Mouse (Mus musculus) layer of hippocampus, postnatal 25 days (tissue): ENCODE data around the gene Hist1h2be. TPM values are rescaled to one million over a fixed set of nuclear protein-coding genes. Genes with fewer than 3 reads are reported as not detected.

Experiments
- DNase-seq, 2 experiments: peaks; one replicate each; pipeline ENCODE4 v3.0.0; 2022; ENCODE audit warnings: mixed read lengths in 2 of 2, low spot score in 1 of 2; ENCODE audit errors: extremely low spot score in 1 of 2
- microRNA-seq, 2 experiments: library from miRNA; unstranded; fragments of <30 nt; microRNA quantifications; one replicate each; pipeline ENCODE4 v1.2.0; 2021
- total RNA-seq, 2 experiments: library from RNA; stranded (reverse); gene quantifications; 2 replicates each; pipeline ENCODE4 v1.2.3; 2021

The Hist1h2be gene
- total RNA-seq, 2 experiments from 2014 or later, result 7.1 to 8.3 TPM

GRCm38 (mm10) chr13:23534368-23535131, 86.4 kb downstream of the Hist1h2be start:
- no peak for DNase-seq

Small RNA genes lying within 50 kb of the gene (microRNA-seq; reads per million reads assigned to microRNA genes)
- 0 reads per million in 2 experiments for gene Gm44297
- gene Gm44359, result 0 reads per million in 2 experiments
- gene Gm44394, result 0 reads per million in 2 experiments

Other genes with a start within 250 kb of the Hist1h2be start
- gene Abt1, start 197.3 kb downstream of the Hist1h2be start, total RNA-seq, result 1 to 10 TPM; 8.5 to 8.9 TPM
- gene Btn1a1, start 155.2 kb downstream of the Hist1h2be start, total RNA-seq, result not detected
- gene Btn2a2, start 132.3 kb downstream of the Hist1h2be start, total RNA-seq, result under 1 TPM; 0.59 to 0.66 TPM
- gene Hist1h4h, start 90.1 kb downstream of the Hist1h2be start, total RNA-seq, result 100 to 1,000 TPM; 289 to 367 TPM
- 10 to 100 TPM in 1 of 2 experiments, 1 to 10 TPM in 1; 7.8 to 12.2 TPM for gene Hist1h2af, start 87.2 kb downstream of the Hist1h2be start, total RNA-seq
- 1 to 10 TPM; 3.6 to 5.7 TPM for gene Hist1h3g, start 85.7 kb downstream of the Hist1h2be start, total RNA-seq
- 1 to 10 TPM in 1 of 2 experiments, under 1 TPM in 1; 0.94 to 1.1 TPM for gene Hist1h2bh, start 77.7 kb downstream of the Hist1h2be start, total RNA-seq
- 10 to 100 TPM; 15.7 to 16.5 TPM for gene Hist1h3f, start 77.1 kb downstream of the Hist1h2be start, total RNA-seq
- gene Hist1h4f, start 69.5 kb downstream of the Hist1h2be start, total RNA-seq, result 100 to 1,000 TPM; 127 to 164 TPM
- gene Hist1h1d, start 67.9 kb downstream of the Hist1h2be start, total RNA-seq, result 1 to 10 TPM; 4.7 to 4.8 TPM
- 10 to 100 TPM; 47.8 to 50.0 TPM for gene Hist1h3e, start 58.8 kb downstream of the Hist1h2be start, total RNA-seq
- gene Hist1h2ae, start 49.9 kb downstream of the Hist1h2be start, total RNA-seq, result 1 to 10 TPM; 4.6 to 7.9 TPM
- gene Hist1h2bg, start 49.7 kb downstream of the Hist1h2be start, total RNA-seq, result 10 to 100 TPM; 79.1 to 83.5 TPM
- 10 to 100 TPM; 26.4 to 30.6 TPM for gene Hist1h2bf, start 46.9 kb downstream of the Hist1h2be start, total RNA-seq
- gene Hist1h2ad, start 46.7 kb downstream of the Hist1h2be start, total RNA-seq, result 10 to 100 TPM in 1 of 2 experiments, 1 to 10 TPM in 1; 7.1 to 11.6 TPM
- gene Hist1h3d, start 45.4 kb downstream of the Hist1h2be start, total RNA-seq, result 10 to 100 TPM; 10.0 to 14.4 TPM
- 100 to 1,000 TPM; 129 to 153 TPM for gene Hist1h4d, start 39.5 kb downstream of the Hist1h2be start, total RNA-seq
- 10 to 100 TPM; 45.8 to 59.4 TPM for gene Hist1h1e, start 1.4 kb upstream of the Hist1h2be start, total RNA-seq
- 1 to 10 TPM; 3.1 to 3.3 TPM for gene Hist1h2ac, start 62.8 kb upstream of the Hist1h2be start, total RNA-seq
- gene Hist1h2bc, start 63.1 kb upstream of the Hist1h2be start, total RNA-seq, result 10 to 100 TPM; 50.7 to 51.1 TPM
- not detected for gene Hist1h1t, start 74.7 kb upstream of the Hist1h2be start, total RNA-seq
- gene Hist1h4c, start 77.3 kb upstream of the Hist1h2be start, total RNA-seq, result 100 to 1,000 TPM in 1 of 2 experiments, 10 to 100 TPM in 1; 92.2 to 102 TPM
- gene Hfe, start 89.7 kb upstream of the Hist1h2be start, total RNA-seq, result 1 to 10 TPM; 3.5 to 3.6 TPM
- gene Hist1h1c, start 117.7 kb upstream of the Hist1h2be start, total RNA-seq, result 10 to 100 TPM; 53.2 to 69.4 TPM
- gene Hist1h3c, start 124.5 kb upstream of the Hist1h2be start, total RNA-seq, result 1 to 10 TPM; 4.6 to 6.0 TPM
- gene Hist1h2bb, start 125.6 kb upstream of the Hist1h2be start, total RNA-seq, result 10 to 100 TPM; 20.1 to 33.5 TPM
- 10 to 100 TPM; 24.8 to 42.0 TPM for gene Hist1h2ab, start 130.0 kb upstream of the Hist1h2be start, total RNA-seq
- gene Hist1h3b, start 131.1 kb upstream of the Hist1h2be start, total RNA-seq, result 10 to 100 TPM; 12.3 to 22.8 TPM
- gene Hist1h4b, start 135.9 kb upstream of the Hist1h2be start, total RNA-seq, result 10 to 100 TPM; 71.8 to 80.9 TPM
- gene Hist1h4a, start 140.1 kb upstream of the Hist1h2be start, total RNA-seq, result 10 to 100 TPM; 42.9 to 58.9 TPM
- 10 to 100 TPM; 30.8 to 53.8 TPM for gene Hist1h3a, start 141.3 kb upstream of the Hist1h2be start, total RNA-seq
- gene Hist1h1a, start 142.5 kb upstream of the Hist1h2be start, total RNA-seq, result 10 to 100 TPM; 15.6 to 24.5 TPM
- not detected for gene Trim38, start 148.8 kb upstream of the Hist1h2be start, total RNA-seq
- gene Slc17a2, start 185.9 kb upstream of the Hist1h2be start, total RNA-seq, result under 1 TPM in 1 of 2 experiments, not detected in 1; 0.12 TPM
- not detected for gene Slc17a3, start 218.3 kb upstream of the Hist1h2be start, total RNA-seq
- gene Slc17a1, start 246.6 kb upstream of the Hist1h2be start, total RNA-seq, result not detected